Mouse (Mus musculus) E14TG2a.4 (cell line): ENCODE measurements around the gene Hecw1.

Experiments
- CTCF ChIP-seq: conservative IDR thresholded peaks from 2 replicates; pipeline ENCODE4 v1.5.1; 2014; ENCODE audit warnings: low read length
- NANOG ChIP-seq: IDR thresholded peaks from 2 replicates; pipeline ENCODE4 v1.6.1; 2014; ENCODE audit warnings: borderline replicate concordance, low read length, mixed read lengths
- POU5F1 ChIP-seq: IDR thresholded peaks from 2 replicates; pipeline ENCODE4 v1.6.1; 2014; ENCODE audit warnings: low read length, borderline replicate concordance

DNA sequence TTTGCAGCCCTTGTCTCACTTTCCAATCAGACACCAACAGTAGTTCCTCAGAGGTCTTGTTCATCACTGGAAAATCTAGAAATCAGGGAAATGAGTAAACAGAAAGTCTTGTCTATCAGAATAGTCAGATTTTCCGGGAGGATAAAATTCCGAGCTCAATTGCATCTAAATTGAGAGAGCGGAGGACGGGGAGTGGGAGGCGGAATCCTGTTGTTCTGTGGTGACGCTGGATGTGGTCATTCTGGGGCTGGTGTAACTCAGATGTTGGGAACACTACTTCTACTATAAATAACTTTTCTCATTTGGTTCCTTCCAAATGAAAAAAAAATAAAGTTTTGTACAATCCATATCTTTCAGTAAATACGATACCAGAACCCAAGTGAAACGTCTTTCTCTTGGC lies 24.2 kb downstream of the Hecw1 start:
- no peak for TF ChIP-seq CTCF
- no peak for TF ChIP-seq POU5F1
- no peak for TF ChIP-seq NANOG
